Mouse (Mus musculus): ENCODE data around the gene Fbxo9.
A peak's percentile ranks its signal among the peaks of the same experiment; 100 is the strongest.

Gene Fbxo9

GRCm38 (mm10) chr9:78070496-78070895 is 38.4 kb downstream of the Fbxo9 start:
- no peak for DNase-seq (ENCODE audit: low spot score in 2 of 2)

- no peak for DNase-seq (ENCODE audit: low spot score in 2 of 2)
Observed at GRCm38 (mm10) chr9:78064121-78064520, 44.7 kb downstream of the Fbxo9 start.

GRCm38 (mm10) chr9:78062392-78062791 is 46.5 kb downstream of the Fbxo9 start:
- DNase-seq (ENCODE audit: low spot score in 2 of 2), result no peak

- no peak for DNase-seq (ENCODE audit: low spot score in 2 of 2)
Observed at GRCm38 (mm10) chr9:78059525-78060120, 49.2 kb downstream of the Fbxo9 start.

- DNase-seq (ENCODE audit: low spot score in 2 of 2), result no peak
Observed at GRCm38 (mm10) chr9:78054298-78054697, 54.6 kb downstream of the Fbxo9 start.

GRCm38 (mm10) chr9:78053821-78054220 is 55.0 kb downstream of the Fbxo9 start:
- no peak for DNase-seq (ENCODE audit: low spot score in 2 of 2)

GRCm38 (mm10) chr9:78051677-78052076 is 57.2 kb downstream of the Fbxo9 start, which contains the start of gene Gcm1:
TSS of gene Gcm1 (plus strand) at chr9:78051924.
- no peak for DNase-seq (ENCODE audit: low spot score in 2 of 2)

- no peak for DNase-seq (ENCODE audit: low spot score in 2 of 2)
Observed at GRCm38 (mm10) chr9:78050452-78050970, 58.4 kb downstream of the Fbxo9 start.

- DNase-seq (ENCODE audit: low spot score in 2 of 2), result no peak
Observed at GRCm38 (mm10) chr9:78046755-78047154, 62.1 kb downstream of the Fbxo9 start.

- no peak for DNase-seq (ENCODE audit: low spot score in 2 of 2)
Observed at GRCm38 (mm10) chr9:78045171-78045570, 63.7 kb downstream of the Fbxo9 start.

- DNase-seq (ENCODE audit: low spot score in 2 of 2), result peak; percentile 73 to 87
Observed at GRCm38 (mm10) chr9:78038755-78039489, 69.9 kb downstream of the Fbxo9 start.

- no peak for DNase-seq (ENCODE audit: low spot score in 2 of 2)
Observed at GRCm38 (mm10) chr9:78035831-78036230, 73.0 kb downstream of the Fbxo9 start.

GRCm38 (mm10) chr9:78035296-78035695 is 73.6 kb downstream of the Fbxo9 start:
- no peak for DNase-seq (ENCODE audit: low spot score in 2 of 2)

- DNase-seq (ENCODE audit: low spot score in 2 of 2), result no peak
Observed at GRCm38 (mm10) chr9:78032930-78033329, 75.9 kb downstream of the Fbxo9 start.
